In genomic region chr3:90265932-90266741, GRCm38 (mm10) we compare ENCODE assay signal across 8 mouse cellular contexts. TPM values are rescaled to one million over a fixed set of nuclear protein-coding genes. Genes with fewer than 3 reads are reported as not detected.
DNase-seq lines count a peak whose midpoint lies in the region; ATAC-seq lines count a peak whose summit lies in the region.

No protein-coding gene starts in this region.

- H3K9ac ChIP-seq in hindbrain, embryonic 11.5 days (ENCODE audit: low read depth, low read length) = peak overlapping the region; percentile 94
- peak overlapping the region; percentile 87 for H3K9ac ChIP-seq in lung, embryonic 16.5 days (ENCODE audit: low read length)

- H3K27ac ChIP-seq in hindbrain, embryonic 11.5 days (ENCODE audit: low read depth, low read length) = peak overlapping the region; percentile 93
- peak overlapping the region; percentile 98 for H3K27ac ChIP-seq in lung, embryonic 16.5 days (ENCODE audit: low read length)

- peak overlapping the region; percentile 91 for H3K4me3 ChIP-seq in hindbrain, embryonic 11.5 days (ENCODE audit: low read depth, low read length)
- peak overlapping the region; percentile 81 for H3K4me3 ChIP-seq in lung, embryonic 16.5 days (ENCODE audit: low read length)

- whole genome bisulfite sequencing in hindbrain, embryonic 11.5 days = 23% methylated on average over 16 of the region's 16 CpGs
- WGBS in lung, embryonic 16.5 days = 19% methylated on average over 16 of the region's 16 CpGs

- peak overlapping the region; percentile 83 for H3K4me2 ChIP-seq in hindbrain, embryonic 11.5 days (replicated peaks; ENCODE audit: low read depth, low read length)
- peak overlapping the region; percentile 62 for H3K4me2 ChIP-seq in lung, embryonic 16.5 days (ENCODE audit: low read depth, low read length)

- H3K4me1 ChIP-seq in hindbrain, embryonic 11.5 days (replicated peaks; ENCODE audit: control insufficient read depth, insufficient read depth, low read length) = 0 out of 2 replicates have a peak, but pooled peaks cover 3% of the 10 kb centered on the region
- H3K4me1 ChIP-seq in lung, embryonic 16.5 days (replicated peaks; ENCODE audit: control insufficient read depth, insufficient read depth, low read length) = peaks cover 9% of the 10 kb centered on the region

- H3K27me3 ChIP-seq in hindbrain, embryonic 11.5 days (ENCODE audit: control insufficient read depth, insufficient read depth, low read length) = no peaks in the 10 kb centered on the region
- H3K27me3 ChIP-seq in lung, embryonic 16.5 days (ENCODE audit: control insufficient read depth, insufficient read depth, low read depth, low read length) = no peaks in the 10 kb centered on the region

- peak; percentile 35 to 42 for DNase-seq in lung, adult 18-20 months
- no peak for DNase-seq in lung, postnatal 10 days
- peak; percentile 4 for DNase-seq in hindbrain, embryonic 11.5 days (ENCODE audit: low spot score)
- DNase-seq in spleen, adult 18-20 months = peak; percentile 57 to 59
- DNase-seq in urinary bladder, postnatal 4 days (ENCODE audit: low spot score in 2 of 2) = no peak
- DNase-seq in layer of hippocampus, adult 9-11 months = no peak

- ATAC-seq in erythroblast, adult 5-6 weeks (replicated peaks; ENCODE audit: low FRiP score, poor library complexity, severe bottlenecking) = 0 out of 2 replicates have a peak, but pooled peaks have one; percentile 8
- ATAC-seq in hindbrain, embryonic 11.5 days (ENCODE audit: low FRiP score) = peak; percentile 53; the same call in 1 of the 2 replicates
- no peak for ATAC-seq in lung, embryonic 16.5 days (ENCODE audit: low read depth)

- no peaks in the 10 kb centered on the region for H3K9me3 ChIP-seq in hindbrain, embryonic 11.5 days (ENCODE audit: control insufficient read depth, low read length)
- H3K9me3 ChIP-seq in lung, embryonic 16.5 days (ENCODE audit: control insufficient read depth, low read length) = no peaks in the 10 kb centered on the region

- no peaks in the 10 kb centered on the region for H3K36me3 ChIP-seq in hindbrain, embryonic 11.5 days (ENCODE audit: control insufficient read depth, insufficient read depth, low read length)
- peaks cover 14% of the 10 kb centered on the region for H3K36me3 ChIP-seq in lung, embryonic 16.5 days (ENCODE audit: control insufficient read depth, insufficient read depth, low read length)

RNA-seq across cellular contexts. Expression of gene Dennd4b, which starts 1.2 kb away (rescaled TPM):
- 2.9 and 18.4 TPM in 2 replicates for total RNA-seq in erythroblast, adult 5-6 weeks (2015; ENCODE audit: low replicate concordance)
- 4.5 and 6.1 TPM in 2 replicates for total RNA-seq in erythroblast, adult 5-6 weeks (2017; ENCODE audit: low replicate concordance)
- polyA plus RNA-seq in hindbrain, embryonic 11.5 days (2014; fragmentation: Nextera tagmentation; extraction: Ambion mirVana) = 3.8 and 4.5 TPM in 2 replicates
- polyA plus RNA-seq in lung, embryonic 16.5 days (2015; fragmentation: Nextera tagmentation; extraction: Ambion mirVana) = 3.6 and 3.7 TPM in 2 replicates

RNA-seq across cellular contexts. Expression of gene Crtc2, which starts 12.2 kb away (rescaled TPM):
- 14.2 and 17.5 TPM in 2 replicates for total RNA-seq in erythroblast, adult 5-6 weeks (2015; ENCODE audit: low replicate concordance)
- 2.4 and 4.4 TPM in 2 replicates for total RNA-seq in erythroblast, adult 5-6 weeks (2017; ENCODE audit: low replicate concordance)
- 9.8 and 10.6 TPM in 2 replicates for polyA plus RNA-seq in hindbrain, embryonic 11.5 days (2014; fragmentation: Nextera tagmentation; extraction: Ambion mirVana)
- 25.5 and 28.4 TPM in 2 replicates for polyA plus RNA-seq in lung, embryonic 16.5 days (2015; fragmentation: Nextera tagmentation; extraction: Ambion mirVana)

RNA-seq across cellular contexts. Expression of gene Slc39a1, which starts 18.2 kb away (rescaled TPM):
- total RNA-seq in erythroblast, adult 5-6 weeks (2015; ENCODE audit: low replicate concordance) = 2.5 and 10.6 TPM in 2 replicates
- 8.7 and 9.5 TPM in 2 replicates for total RNA-seq in erythroblast, adult 5-6 weeks (2017; ENCODE audit: low replicate concordance)
- polyA plus RNA-seq in hindbrain, embryonic 11.5 days (2014; fragmentation: Nextera tagmentation; extraction: Ambion mirVana) = 49.1 and 55.3 TPM in 2 replicates
- 105 and 110 TPM in 2 replicates for polyA plus RNA-seq in lung, embryonic 16.5 days (2015; fragmentation: Nextera tagmentation; extraction: Ambion mirVana)

RNA-seq across cellular contexts. Expression of gene Creb3l4, which starts 22.8 kb away (rescaled TPM):
- not detected in 2 replicates for total RNA-seq in erythroblast, adult 5-6 weeks (2015; ENCODE audit: low replicate concordance)
- total RNA-seq in erythroblast, adult 5-6 weeks (2017; ENCODE audit: low replicate concordance) = not detected in 2 replicates
- polyA plus RNA-seq in hindbrain, embryonic 11.5 days (2014; fragmentation: Nextera tagmentation; extraction: Ambion mirVana) = 4.5 and 4.9 TPM in 2 replicates
- polyA plus RNA-seq in lung, embryonic 16.5 days (2015; fragmentation: Nextera tagmentation; extraction: Ambion mirVana) = 5.8 TPM in 2 replicates

RNA-seq across cellular contexts. Expression of gene Gatad2b, which starts 26.8 kb away (rescaled TPM):
- 51.0 and 65.5 TPM in 2 replicates for total RNA-seq in erythroblast, adult 5-6 weeks (2015; ENCODE audit: low replicate concordance)
- 41.8 and 47.2 TPM in 2 replicates for total RNA-seq in erythroblast, adult 5-6 weeks (2017; ENCODE audit: low replicate concordance)
- 13.6 and 26.0 TPM in 2 replicates for polyA plus RNA-seq in hindbrain, embryonic 11.5 days (2014; fragmentation: Nextera tagmentation; extraction: Ambion mirVana)
- polyA plus RNA-seq in lung, embryonic 16.5 days (2015; fragmentation: Nextera tagmentation; extraction: Ambion mirVana) = 11.3 and 11.4 TPM in 2 replicates

Comparison
In these comparisons a context has a peak if more than half of its experiments do, and no peak if none do; other contexts are left out.
1. DNase-seq: peak in lung, adult 18-20 months (2 of 2), hindbrain, embryonic 11.5 days (single experiment) and spleen, adult 18-20 months (2 of 2); none in lung, postnatal 10 days (single experiment), urinary bladder, postnatal 4 days (0 of 2) and layer of hippocampus, adult 9-11 months (single experiment).